Mouse (Mus musculus) gastrocnemius, postnatal 36 days (tissue): ENCODE measurements around the gene Mrpl2. TPM values are rescaled to one million over a fixed set of nuclear protein-coding genes. Genes with fewer than 3 reads are reported as not detected.
A peak's percentile ranks its signal among the peaks of the same experiment; 100 is the strongest.

ENCODE experiments used
- DNase-seq, 2 experiments: peaks; one replicate each; pipeline ENCODE4 v3.0.0; 2022
- intact Hi-C: fragments of 180-260 bp; cut with DNase I; formaldehyde crosslinking; loops from one replicate; pipeline ENCODE4 v1.15.1; 2025
- total RNA-seq, 2 experiments: library from RNA; stranded (reverse); gene quantifications; 2 replicates each; pipeline ENCODE4 v1.2.3; 2021

Mrpl2 gene
- total RNA-seq, 2 experiments from 2014 or later = 99.4 to 102 TPM

- DNase-seq = no peak
- intact Hi-C loops = no loop called here
These were observed 5.9 kb downstream of the Mrpl2 start for GRCm38 (mm10) chr17:46651755-46652547.

- no peak for DNase-seq
- intact Hi-C loops = no loop called here
These were observed 10.0 kb downstream of the Mrpl2 start for GRCm38 (mm10) chr17:46656054-46656453.

GRCm38 (mm10) chr17:46661351-46661750 is 15.3 kb downstream of the Mrpl2 start:
- intact Hi-C loops = no loop called here
- no peak for DNase-seq

- intact Hi-C loops = no loop called here
- no peak for DNase-seq
These were observed 16.0 kb downstream of the Mrpl2 start for GRCm38 (mm10) chr17:46661981-46662380.

GRCm38 (mm10) chr17:46662730-46663129 is 16.7 kb downstream of the Mrpl2 start:
- no peak for DNase-seq
- intact Hi-C loops = loop anchor here (1.0 kb wide), 1 partner anchor 18 kb away; the partner anchor contains the start of gene Klhdc3

GRCm38 (mm10) chr17:46667712-46668111 is 21.7 kb downstream of the Mrpl2 start:
- DNase-seq = no peak
- intact Hi-C loops = no loop called here

- intact Hi-C loops = no loop called here
- DNase-seq = no peak
These were observed 23.9 kb downstream of the Mrpl2 start for GRCm38 (mm10) chr17:46669911-46670310.

- intact Hi-C loops = no loop called here
- peak; percentile 88 for DNase-seq
These were observed 28.0 kb downstream of the Mrpl2 start, which contains the start of gene Rrp36 for GRCm38 (mm10) chr17:46673850-46674529. Gene Rrp36 (minus strand): TSS chr17:46674352.

- intact Hi-C loops = loop anchor here (5.0 kb wide), 1 partner anchor 38 kb away; the partner anchor contains the start of gene Pex6
- no peak for DNase-seq
These were observed 28.7 kb downstream of the Mrpl2 start for GRCm38 (mm10) chr17:46674530-46675283.

GRCm38 (mm10) chr17:46678416-46678815 is 32.4 kb downstream of the Mrpl2 start, which contains the start of gene Mea1:
Gene Mea1 (plus strand): TSS chr17:46678793.
- intact Hi-C loops = loop anchor here (5.0 kb wide), 1 partner anchor 34 kb away; the partner anchor contains the start of gene Pex6
- peak; percentile 47 to 51 for DNase-seq

- intact Hi-C loops = loop anchor here (5.0 kb wide), 1 partner anchor 33 kb away; the partner anchor contains the start of gene Pex6
- DNase-seq = no peak
These were observed 32.9 kb downstream of the Mrpl2 start for GRCm38 (mm10) chr17:46678911-46679310.

GRCm38 (mm10) chr17:46679843-46680759 is 34.1 kb downstream of the Mrpl2 start:
- intact Hi-C loops = loop anchor here (1.0 to 5.0 kb wide), 2 partner anchors 17 to 32 kb away; partner anchors contain the start of gene Pex6
- no peak for DNase-seq

- peak; percentile 92 to 98 for DNase-seq
- intact Hi-C loops = loop anchor here (1.0 kb wide), 1 partner anchor 18 kb away; no protein-coding TSS in a partner anchor
These were observed 34.8 kb downstream of the Mrpl2 start, which contains the start of gene Klhdc3 for GRCm38 (mm10) chr17:46680760-46681373. Gene Klhdc3 (minus strand): TSS chr17:46680914.

- DNase-seq = no peak
- intact Hi-C loops = no loop called here
These were observed 35.6 kb downstream of the Mrpl2 start for GRCm38 (mm10) chr17:46681466-46682118.

- no peak for DNase-seq
- intact Hi-C loops = no loop called here
These were observed 36.8 kb downstream of the Mrpl2 start for GRCm38 (mm10) chr17:46682654-46683389.

- intact Hi-C loops = loop anchor here (2.0 kb wide), 1 partner anchor 17 kb away; no protein-coding TSS in a partner anchor
- DNase-seq = no peak
These were observed 39.9 kb downstream of the Mrpl2 start for GRCm38 (mm10) chr17:46685913-46686312.

GRCm38 (mm10) chr17:46690665-46691064 is 44.6 kb downstream of the Mrpl2 start:
- no peak for DNase-seq
- intact Hi-C loops = no loop called here

GRCm38 (mm10) chr17:46691390-46691789 is 45.4 kb downstream of the Mrpl2 start:
- intact Hi-C loops = no loop called here
- no peak for DNase-seq
